ENCODE assay signal across 13 mouse cellular contexts in the genomic region with DNA sequence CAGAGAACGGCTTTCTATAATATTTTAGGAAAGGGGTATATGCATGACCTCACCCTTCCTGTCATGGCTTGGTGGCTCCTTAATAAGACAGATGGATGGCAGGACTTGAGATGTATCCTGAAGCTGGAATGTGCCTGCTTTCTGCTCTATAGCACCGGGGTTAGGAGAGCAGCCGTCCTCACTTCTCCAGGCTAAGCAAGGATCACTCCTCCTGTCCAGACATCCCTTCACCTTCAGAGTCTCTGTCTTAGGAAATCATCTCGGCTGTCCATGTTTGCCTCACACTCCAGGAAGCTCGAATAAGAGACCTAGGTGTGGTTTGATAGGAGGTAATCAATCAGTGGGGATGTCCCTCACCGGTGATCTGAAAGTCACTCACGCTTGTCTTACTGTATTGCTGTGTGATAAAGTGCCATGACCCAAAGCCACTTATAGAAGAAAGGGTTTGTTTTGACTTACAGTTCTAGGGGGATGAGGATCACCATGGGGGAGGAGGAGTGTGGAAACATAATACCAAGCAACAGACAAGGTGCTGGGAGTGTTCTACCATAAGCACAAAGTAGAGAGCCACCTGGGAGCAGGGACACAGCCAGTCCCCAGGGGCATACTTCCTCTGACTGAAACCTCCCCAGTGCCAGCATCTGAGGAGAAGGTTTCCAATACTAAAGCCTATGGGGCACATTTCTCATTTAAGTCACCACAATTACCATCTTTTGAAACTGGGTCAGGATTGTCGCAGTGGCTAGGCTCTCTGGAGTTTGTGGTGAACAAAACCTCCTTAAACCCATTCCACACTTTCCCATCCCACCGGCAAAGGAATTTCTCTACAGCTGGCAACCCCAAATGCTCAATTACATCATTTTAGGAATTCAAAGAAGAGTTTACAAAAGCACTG.
"Had no signal": no experiment of that assay in that cellular context is flagged by ENCODE, and none has a peak within 500 bp of the region (broad histone marks: within the 10 kb centered on the region; RNA-seq: fewer than 3 reads in every experiment).

No protein-coding gene starts in this region.

- H3K4me3 ChIP-seq: limb, embryonic 15.5 days; midbrain, embryonic 13.5 days had no signal

- H3K4me2 ChIP-seq: limb, embryonic 15.5 days; liver, embryonic 11.5 days; lung, embryonic 14.5 days; midbrain, embryonic 13.5 days had no signal

- H3K27ac ChIP-seq: limb, embryonic 15.5 days; liver, embryonic 14.5 days; midbrain, embryonic 13.5 days had no signal

- H3K9me3 ChIP-seq: limb, embryonic 15.5 days; midbrain, embryonic 13.5 days had no signal

- H3K9ac ChIP-seq: limb, embryonic 15.5 days; liver, embryonic 14.5 days; liver, postnatal 0 days; lung, embryonic 14.5 days; midbrain, embryonic 13.5 days had no signal

- ATAC-seq: intestine, embryonic 16.5 days; lung, postnatal 0 days; midbrain, embryonic 13.5 days had no signal

- DNase-seq: kidney, postnatal 14 days; kidney, postnatal 4 days; layer of hippocampus, adult 9-11 months; liver, postnatal 0 days; lung, embryonic 14.5 days; thymus, adult 18-20 months; thymus, postnatal 36 days had no signal

- H3K36me3 ChIP-seq: limb, embryonic 15.5 days; midbrain, embryonic 13.5 days had no signal

- H3K27me3 ChIP-seq: limb, embryonic 15.5 days; midbrain, embryonic 13.5 days had no signal
